8 mouse cellular contexts compared by ENCODE assay signal in the genomic region with DNA sequence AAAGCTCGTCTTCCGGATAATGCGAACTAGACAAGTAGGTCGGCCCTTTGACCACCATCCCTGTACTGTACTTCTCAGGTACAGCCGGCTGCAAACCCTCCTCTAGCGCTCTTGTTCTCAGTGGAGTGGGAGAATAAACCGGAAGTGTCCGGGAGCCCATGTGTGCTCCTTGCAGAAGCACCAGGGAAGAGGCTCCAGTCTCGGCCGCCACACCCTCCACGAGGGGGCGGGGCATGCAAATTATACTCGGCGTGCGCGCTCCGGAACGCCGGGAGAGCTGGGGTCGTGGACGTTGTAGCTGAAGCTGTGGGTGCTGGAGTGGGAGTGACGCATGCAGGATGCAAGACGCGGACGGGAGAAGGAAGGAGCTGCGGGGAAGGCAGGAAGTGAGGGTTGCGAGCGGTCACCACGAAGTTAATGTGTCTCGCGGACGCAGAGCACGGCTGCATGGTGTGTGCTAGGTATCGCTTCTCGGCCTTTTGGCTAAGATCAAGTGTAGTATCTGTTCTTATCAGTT. TPM values are rescaled to one million over a fixed set of nuclear protein-coding genes. Genes with fewer than 3 reads are reported as not detected.
DNase-seq lines count a peak whose midpoint lies in the region; ATAC-seq lines count a peak whose summit lies in the region.

No protein-coding gene starts in this region.

- H3K27ac ChIP-seq in forebrain, embryonic 10.5 days, result peak overlapping the region; percentile 97
- peak overlapping the region; percentile 91 for H3K27ac ChIP-seq in heart, embryonic 16.5 days (ENCODE audit: low read length)
- H3K27ac ChIP-seq in liver, embryonic 15.5 days (replicated peaks), result peak overlapping the region; percentile 84
- peak overlapping the region; percentile 72; the same call in 1 of the 2 replicates for H3K27ac ChIP-seq in neural tube, embryonic 12.5 days

- no peaks in the 10 kb centered on the region for H3K36me3 ChIP-seq in forebrain, embryonic 10.5 days (replicated peaks)
- H3K36me3 ChIP-seq in heart, embryonic 16.5 days (ENCODE audit: control insufficient read depth, insufficient read depth), result no peaks in the 10 kb centered on the region
- H3K36me3 ChIP-seq in liver, embryonic 15.5 days (replicated peaks), result no peaks in the 10 kb centered on the region
- H3K36me3 ChIP-seq in neural tube, embryonic 12.5 days, result no peaks in the 10 kb centered on the region

- peak overlapping the region; percentile 71 for H3K4me2 ChIP-seq in heart, embryonic 16.5 days (ENCODE audit: low read depth, low read length)
- peak overlapping the region; percentile 68 for H3K4me2 ChIP-seq in liver, embryonic 15.5 days
- peak overlapping the region; percentile 62 for H3K4me2 ChIP-seq in neural tube, embryonic 12.5 days (replicated peaks)

- H3K9me3 ChIP-seq in forebrain, embryonic 10.5 days, result no peaks in the 10 kb centered on the region
- no peaks in the 10 kb centered on the region for H3K9me3 ChIP-seq in heart, embryonic 16.5 days (replicated peaks; ENCODE audit: control insufficient read depth, low read length)
- H3K9me3 ChIP-seq in liver, embryonic 15.5 days (replicated peaks), result no peaks in the 10 kb centered on the region
- no peaks in the 10 kb centered on the region for H3K9me3 ChIP-seq in neural tube, embryonic 12.5 days

- DNase-seq in c-Kit-negative CD71-positive TER-119-positive erythroid progenitor cells, embryonic 14.5 days (ENCODE audit: low read depth, low spot score), result peak; percentile 51
- DNase-seq in forebrain, embryonic 10.5 days (ENCODE audit: extremely low spot score, low spot score), result peak; percentile 89
- peak; percentile 88 to 96 for DNase-seq in kidney, postnatal 36 days
- peak; percentile 79 for DNase-seq in telencephalon, adult 2 months (ENCODE audit: low read depth, low spot score)

- peak overlapping the region; percentile 49 for H3K4me3 ChIP-seq in forebrain, embryonic 10.5 days
- H3K4me3 ChIP-seq in heart, embryonic 16.5 days (ENCODE audit: low read length), result peak overlapping the region; percentile 51
- H3K4me3 ChIP-seq in liver, embryonic 15.5 days (replicated peaks), result peak overlapping the region; percentile 43
- peak overlapping the region; percentile 37 for H3K4me3 ChIP-seq in neural tube, embryonic 12.5 days

- peak; percentile 89 for ATAC-seq in CD4-positive, CD25-positive, alpha-beta regulatory T cell, adult 4 months
- peak; percentile 87 for ATAC-seq in heart, embryonic 16.5 days (replicated peaks; ENCODE audit: extremely low read depth, insufficient read depth, low FRiP score)
- ATAC-seq in liver, embryonic 15.5 days (ENCODE audit: insufficient read depth), result peak; percentile 68
- peak; percentile 92 for ATAC-seq in neural tube, embryonic 12.5 days (ENCODE audit: low FRiP score, low read depth)

- H3K9ac ChIP-seq in heart, embryonic 16.5 days (ENCODE audit: low read length), result peak overlapping the region; percentile 79
- H3K9ac ChIP-seq in liver, embryonic 15.5 days, result peak overlapping the region; percentile 54
- H3K9ac ChIP-seq in neural tube, embryonic 12.5 days, result peak overlapping the region; percentile 56

- 2% methylated on average over 35 of the region's 35 CpGs for WGBS in forebrain, embryonic 10.5 days
- 1% methylated on average over 35 of the region's 35 CpGs for WGBS in heart, embryonic 16.5 days
- under 1% methylated on average over 35 of the region's 35 CpGs for WGBS in liver, embryonic 15.5 days (ENCODE audit: insufficient replicate concordance)
- 2% methylated on average over 35 of the region's 35 CpGs for WGBS in neural tube, embryonic 12.5 days

- H3K27me3 ChIP-seq in forebrain, embryonic 10.5 days (ENCODE audit: poor library complexity, severe bottlenecking), result peaks cover 11% of the 10 kb centered on the region
- no peaks in the 10 kb centered on the region for H3K27me3 ChIP-seq in heart, embryonic 16.5 days (ENCODE audit: control insufficient read depth, insufficient read depth, low read length)
- no peaks in the 10 kb centered on the region for H3K27me3 ChIP-seq in liver, embryonic 15.5 days
- H3K27me3 ChIP-seq in neural tube, embryonic 12.5 days (replicated peaks), result no peaks in the 10 kb centered on the region

- H3K4me1 ChIP-seq in forebrain, embryonic 10.5 days, result peaks cover 39% of the 10 kb centered on the region
- peaks cover 18% of the 10 kb centered on the region for H3K4me1 ChIP-seq in heart, embryonic 16.5 days (ENCODE audit: control insufficient read depth, insufficient read depth, low read length)
- peaks cover 32% of the 10 kb centered on the region for H3K4me1 ChIP-seq in liver, embryonic 15.5 days (replicated peaks)
- H3K4me1 ChIP-seq in neural tube, embryonic 12.5 days, result peaks cover 21% of the 10 kb centered on the region; the same call in 1 of the 2 replicates

RNA-seq across cellular contexts. Expression of gene Pecr, which starts 29.5 kb away (rescaled TPM):
- 1 to 10 TPM; 3.8 to 4.1 TPM for polyA plus RNA-seq in CD4-positive, CD25-positive, alpha-beta regulatory T cell, adult 4 months (2017; shearing (Covaris generic))
- 22.5 and 23.5 TPM in 2 replicates for polyA plus RNA-seq in forebrain, embryonic 10.5 days (2016; fragmentation: Nextera tagmentation; extraction: Ambion mirVana)
- polyA plus RNA-seq in heart, embryonic 16.5 days (2015; fragmentation: Nextera tagmentation; extraction: Ambion mirVana), result 22.9 and 23.4 TPM in 2 replicates
- 66.1 and 71.5 TPM in 2 replicates for polyA plus RNA-seq in liver, embryonic 15.5 days (2015; fragmentation: Nextera tagmentation; extraction: Ambion mirVana)
- 13.6 and 14.2 TPM in 2 replicates for polyA plus RNA-seq in neural tube, embryonic 12.5 days (2016; fragmentation: Nextera tagmentation; extraction: Ambion mirVana)

RNA-seq across cellular contexts. Expression of gene Tmem169, which starts 29.6 kb away (rescaled TPM):
- under 1 TPM in 1 of 2 experiments, not detected in 1; 0.17 TPM for polyA plus RNA-seq in CD4-positive, CD25-positive, alpha-beta regulatory T cell, adult 4 months (2017; shearing (Covaris generic))
- polyA plus RNA-seq in forebrain, embryonic 10.5 days (2016; fragmentation: Nextera tagmentation; extraction: Ambion mirVana), result 3.1 and 3.3 TPM in 2 replicates
- 2.0 and 3.4 TPM in 2 replicates for polyA plus RNA-seq in heart, embryonic 16.5 days (2015; fragmentation: Nextera tagmentation; extraction: Ambion mirVana)
- polyA plus RNA-seq in liver, embryonic 15.5 days (2015; fragmentation: Nextera tagmentation; extraction: Ambion mirVana), result 0.79 and 0.96 TPM in 2 replicates
- 29.2 and 30.2 TPM in 2 replicates for polyA plus RNA-seq in neural tube, embryonic 12.5 days (2016; fragmentation: Nextera tagmentation; extraction: Ambion mirVana)

RNA-seq across cellular contexts. Expression of gene Mreg, which starts 42.5 kb away (rescaled TPM):
- polyA plus RNA-seq in CD4-positive, CD25-positive, alpha-beta regulatory T cell, adult 4 months (2017; shearing (Covaris generic)), result under 1 TPM in 1 of 2 experiments, not detected in 1; 0.13 TPM
- polyA plus RNA-seq in forebrain, embryonic 10.5 days (2016; fragmentation: Nextera tagmentation; extraction: Ambion mirVana), result 3.3 and 4.1 TPM in 2 replicates
- 9.5 and 18.8 TPM in 2 replicates for polyA plus RNA-seq in heart, embryonic 16.5 days (2015; fragmentation: Nextera tagmentation; extraction: Ambion mirVana)
- polyA plus RNA-seq in liver, embryonic 15.5 days (2015; fragmentation: Nextera tagmentation; extraction: Ambion mirVana), result 7.6 and 8.1 TPM in 2 replicates
- 31.0 and 40.3 TPM in 2 replicates for polyA plus RNA-seq in neural tube, embryonic 12.5 days (2016; fragmentation: Nextera tagmentation; extraction: Ambion mirVana)

RNA-seq across cellular contexts. Expression of gene Xrcc5, which starts 52.6 kb away (rescaled TPM):
- 10 to 100 TPM; 24.6 to 26.7 TPM for polyA plus RNA-seq in CD4-positive, CD25-positive, alpha-beta regulatory T cell, adult 4 months (2017; shearing (Covaris generic))
- polyA plus RNA-seq in forebrain, embryonic 10.5 days (2016; fragmentation: Nextera tagmentation; extraction: Ambion mirVana), result 49.1 and 52.2 TPM in 2 replicates
- polyA plus RNA-seq in heart, embryonic 16.5 days (2015; fragmentation: Nextera tagmentation; extraction: Ambion mirVana), result 19.6 and 23.4 TPM in 2 replicates
- polyA plus RNA-seq in liver, embryonic 15.5 days (2015; fragmentation: Nextera tagmentation; extraction: Ambion mirVana), result 14.8 and 15.8 TPM in 2 replicates
- 45.2 and 45.3 TPM in 2 replicates for polyA plus RNA-seq in neural tube, embryonic 12.5 days (2016; fragmentation: Nextera tagmentation; extraction: Ambion mirVana)

Comparison
In these comparisons a context has a peak if more than half of its experiments do, and no peak if none do; other contexts are left out.
1. Peak in every context shown above with its lines: DNase-seq, ATAC-seq, H3K4me3 ChIP-seq and H3K27ac ChIP-seq.